Mouse (Mus musculus): ENCODE measurements around the gene Zfp628.

Gene Zfp628

GRCm38 (mm10) chr7:4917494-4917893, 2.5 kb downstream of the Zfp628 start:
- DNase-seq (ENCODE audit: extremely low read depth, insufficient read length, low spot score): no peak

GRCm38 (mm10) chr7:4918681-4919080, 3.7 kb downstream of the Zfp628 start:
- no peak for DNase-seq (ENCODE audit: extremely low read depth, insufficient read length, low spot score)

- no peak for DNase-seq (ENCODE audit: extremely low read depth, insufficient read length, low spot score)
Observed at GRCm38 (mm10) chr7:4919096-4919495, 4.1 kb downstream of the Zfp628 start.

DNA sequence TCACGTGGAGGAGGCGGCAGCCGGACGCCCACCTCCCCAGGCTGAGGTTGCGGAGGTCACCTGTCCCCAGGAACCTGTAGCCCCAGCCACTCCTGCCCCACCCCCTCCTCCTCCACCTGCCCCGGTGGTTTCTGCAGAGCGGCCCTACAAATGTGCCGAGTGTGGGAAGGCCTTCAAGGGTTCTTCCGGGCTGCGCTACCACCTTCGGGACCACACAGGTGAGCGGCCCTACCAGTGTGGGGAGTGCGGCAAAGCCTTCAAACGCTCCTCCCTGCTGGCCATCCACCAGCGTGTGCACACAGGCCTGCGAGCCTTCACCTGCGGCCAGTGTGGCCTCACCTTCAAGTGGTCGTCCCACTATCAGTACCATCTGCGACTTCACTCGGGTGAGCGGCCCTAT, 5.0 kb downstream of the Zfp628 start:
- DNase-seq (ENCODE audit: extremely low read depth, insufficient read length, low spot score): no peak

DNA sequence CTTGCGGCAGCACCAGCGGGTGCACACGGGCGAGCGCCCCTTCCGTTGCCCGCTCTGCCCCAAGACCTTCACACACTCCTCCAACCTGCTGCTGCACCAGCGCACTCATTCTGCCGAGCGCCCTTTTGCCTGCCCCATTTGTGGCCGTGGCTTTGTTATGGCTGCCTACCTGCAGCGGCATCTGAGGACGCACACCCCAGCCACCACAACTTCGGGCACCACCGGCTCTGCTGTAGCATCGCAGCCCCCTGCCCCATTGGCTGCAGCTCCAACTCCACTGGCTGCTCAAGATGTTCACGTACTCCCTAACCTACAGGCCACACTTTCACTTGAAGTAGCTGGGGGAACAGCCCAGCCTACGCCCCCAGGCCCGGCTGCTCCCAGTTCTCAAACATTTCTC, 5.5 kb downstream of the Zfp628 start:
- DNase-seq (ENCODE audit: extremely low read depth, insufficient read length, low spot score): no peak

DNA sequence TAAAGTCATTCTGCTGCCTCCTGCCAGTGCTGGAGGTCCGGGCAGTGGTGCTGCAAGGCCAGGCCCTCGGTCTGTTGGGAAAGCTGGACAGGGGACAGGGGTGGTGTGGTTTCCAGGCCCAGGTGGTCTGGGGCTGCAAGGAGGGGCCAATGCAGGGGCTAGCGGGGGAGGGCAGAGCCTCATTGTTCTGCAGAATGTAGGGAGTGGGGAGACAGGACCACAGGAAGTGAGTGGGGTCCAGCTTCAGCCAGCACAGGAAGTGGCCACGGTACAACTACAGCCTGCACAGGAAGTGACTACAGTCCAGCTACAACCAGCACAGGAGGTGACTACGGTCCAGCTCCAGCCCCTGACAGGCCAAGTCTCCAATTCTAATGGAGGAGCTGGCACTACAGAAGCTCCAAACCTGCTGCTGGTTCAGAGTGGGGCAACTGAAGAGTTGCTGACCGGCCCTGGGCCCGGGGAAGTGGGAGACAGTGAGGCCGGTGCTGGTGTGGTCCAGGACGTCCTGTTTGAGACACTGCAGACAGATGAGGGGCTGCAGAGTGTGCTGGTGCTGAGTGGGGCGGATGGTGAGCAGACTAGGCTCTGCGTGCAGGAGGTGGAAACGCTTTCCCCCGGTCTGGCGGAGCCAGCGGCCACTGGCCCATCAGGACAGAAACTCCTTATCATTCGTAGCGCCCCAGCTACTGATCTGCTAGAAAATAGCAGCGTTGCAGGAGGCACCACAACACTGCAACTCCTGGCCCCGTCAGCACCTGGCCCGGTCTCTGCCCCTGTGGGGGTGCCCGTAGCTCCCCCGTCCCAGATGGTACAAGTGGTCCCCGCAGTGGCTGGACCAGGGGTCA, 6.2 kb downstream of the Zfp628 start:
- no peak for DNase-seq (ENCODE audit: extremely low read depth, insufficient read length, low spot score)

- DNase-seq (ENCODE audit: extremely low read depth, insufficient read length, low spot score): no peak
Observed at GRCm38 (mm10) chr7:4921824-4922482, 6.9 kb downstream of the Zfp628 start, which contains the start of gene Nat14. TSS of gene Nat14 (plus strand) at chr7:4922028.

DNA sequence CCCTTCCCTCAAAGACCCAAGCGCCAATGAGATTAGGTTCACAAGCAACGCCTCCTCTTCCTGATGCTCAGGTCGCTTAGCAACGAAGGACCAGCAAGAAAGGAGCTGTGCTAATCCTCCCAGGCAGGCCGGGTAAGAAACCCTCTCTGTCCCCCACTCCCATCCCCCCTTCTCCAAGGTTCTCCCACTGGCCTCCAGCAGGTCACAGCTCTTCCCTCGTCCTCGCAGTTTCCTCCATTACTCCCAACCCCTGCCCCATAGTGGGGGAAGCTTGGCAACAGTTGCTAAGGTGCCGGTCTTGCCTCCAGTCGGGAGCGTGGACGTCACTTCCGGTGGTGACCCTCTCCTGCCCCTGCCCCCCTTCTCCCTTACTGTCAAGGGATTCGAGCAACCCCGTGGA, 7.5 kb downstream of the Zfp628 start:
- DNase-seq (ENCODE audit: extremely low read depth, insufficient read length, low spot score): no peak

DNA sequence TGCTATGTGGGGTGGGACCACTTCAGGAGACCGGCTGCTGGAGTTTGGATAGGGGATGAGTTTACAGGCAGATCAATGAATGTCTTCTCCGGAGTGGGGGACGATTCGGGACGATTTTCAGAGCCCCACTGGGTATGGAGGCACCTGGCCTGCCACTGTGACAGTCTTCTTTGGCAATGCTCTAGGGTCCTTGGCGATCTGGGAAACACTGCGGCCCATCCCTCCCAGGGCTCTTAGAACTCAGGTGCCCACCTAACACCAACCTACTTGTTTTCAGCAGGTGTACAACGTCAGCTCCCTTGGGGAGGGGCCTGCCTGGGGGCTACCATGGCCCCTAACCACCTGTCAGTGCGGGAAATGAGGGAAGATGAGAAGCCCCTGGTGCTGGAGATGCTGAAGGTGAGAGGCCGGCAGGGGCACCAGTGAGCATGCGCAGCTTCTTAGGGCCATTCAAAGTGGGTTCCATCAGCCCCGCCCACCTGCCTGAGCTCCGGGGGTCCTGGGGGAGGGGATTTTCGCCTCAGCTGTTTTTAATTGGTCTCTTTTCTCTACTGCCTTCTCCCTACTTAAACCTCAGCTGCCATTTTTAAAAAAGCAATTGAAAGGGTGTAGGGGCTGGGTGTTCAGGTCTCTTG, 8.0 kb downstream of the Zfp628 start:
- DNase-seq (ENCODE audit: extremely low read depth, insufficient read length, low spot score): no peak

GRCm38 (mm10) chr7:4923586-4924364, 8.8 kb downstream of the Zfp628 start:
- DNase-seq (ENCODE audit: extremely low read depth, insufficient read length, low spot score): peak; percentile 77

- no peak for DNase-seq (ENCODE audit: extremely low read depth, insufficient read length, low spot score)
Observed at GRCm38 (mm10) chr7:4924483-4924882, 9.5 kb downstream of the Zfp628 start.

- DNase-seq (ENCODE audit: extremely low read depth, insufficient read length, low spot score): peak; percentile 70
Observed at GRCm38 (mm10) chr7:4924891-4925301, 9.9 kb downstream of the Zfp628 start.

- peak; percentile 73 for DNase-seq (ENCODE audit: extremely low read depth, insufficient read length, low spot score)
Observed at GRCm38 (mm10) chr7:4925441-4926381, 10.7 kb downstream of the Zfp628 start, which contains the start of gene Ssc5d. TSS of gene Ssc5d (plus strand) at chr7:4925785.

DNA sequence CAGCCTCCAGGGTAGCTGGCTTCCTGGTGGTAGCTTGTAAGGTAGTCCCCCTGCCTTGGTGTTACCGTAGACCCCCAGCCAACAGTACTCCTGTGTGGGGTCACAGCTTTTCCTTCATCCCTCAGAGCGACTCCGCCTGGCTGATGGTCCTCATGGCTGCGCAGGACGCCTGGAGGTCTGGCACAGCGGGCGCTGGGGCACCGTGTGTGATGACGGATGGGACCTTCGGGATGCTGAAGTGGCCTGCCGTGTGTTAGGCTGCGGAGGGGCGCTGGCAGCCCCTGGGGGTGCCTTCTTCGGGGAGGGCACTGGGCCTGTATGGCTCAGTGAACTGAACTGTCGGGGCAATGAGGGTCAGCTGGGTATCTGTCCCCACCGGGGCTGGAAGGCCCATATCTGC, 11.8 kb downstream of the Zfp628 start:
- DNase-seq (ENCODE audit: extremely low read depth, insufficient read length, low spot score): no peak

DNA sequence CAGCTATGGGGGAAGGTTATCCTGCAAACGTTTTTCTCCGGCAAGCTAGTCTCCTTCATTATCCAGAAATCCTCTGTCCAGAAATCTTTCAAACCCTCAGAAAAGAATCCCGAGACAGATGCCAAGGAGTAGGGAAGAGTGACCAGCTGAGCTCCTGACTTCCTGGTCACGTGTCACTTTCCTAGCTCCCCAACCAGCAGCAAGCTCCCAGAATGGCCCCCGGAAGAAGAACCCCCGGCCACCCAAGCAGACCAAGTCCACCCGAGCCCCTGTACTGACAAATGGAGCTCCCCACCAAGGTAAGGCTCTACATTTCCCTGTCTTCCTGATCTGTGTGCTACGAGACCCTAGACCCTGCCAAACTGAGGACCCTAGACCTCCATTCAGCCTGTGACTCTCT, 12.7 kb downstream of the Zfp628 start:
- DNase-seq (ENCODE audit: extremely low read depth, insufficient read length, low spot score): no peak

GRCm38 (mm10) chr7:4928323-4928722, 13.3 kb downstream of the Zfp628 start:
- no peak for DNase-seq (ENCODE audit: extremely low read depth, insufficient read length, low spot score)

GRCm38 (mm10) chr7:4933103-4933502, 18.1 kb downstream of the Zfp628 start:
- no peak for DNase-seq (ENCODE audit: extremely low read depth, insufficient read length, low spot score)

DNA sequence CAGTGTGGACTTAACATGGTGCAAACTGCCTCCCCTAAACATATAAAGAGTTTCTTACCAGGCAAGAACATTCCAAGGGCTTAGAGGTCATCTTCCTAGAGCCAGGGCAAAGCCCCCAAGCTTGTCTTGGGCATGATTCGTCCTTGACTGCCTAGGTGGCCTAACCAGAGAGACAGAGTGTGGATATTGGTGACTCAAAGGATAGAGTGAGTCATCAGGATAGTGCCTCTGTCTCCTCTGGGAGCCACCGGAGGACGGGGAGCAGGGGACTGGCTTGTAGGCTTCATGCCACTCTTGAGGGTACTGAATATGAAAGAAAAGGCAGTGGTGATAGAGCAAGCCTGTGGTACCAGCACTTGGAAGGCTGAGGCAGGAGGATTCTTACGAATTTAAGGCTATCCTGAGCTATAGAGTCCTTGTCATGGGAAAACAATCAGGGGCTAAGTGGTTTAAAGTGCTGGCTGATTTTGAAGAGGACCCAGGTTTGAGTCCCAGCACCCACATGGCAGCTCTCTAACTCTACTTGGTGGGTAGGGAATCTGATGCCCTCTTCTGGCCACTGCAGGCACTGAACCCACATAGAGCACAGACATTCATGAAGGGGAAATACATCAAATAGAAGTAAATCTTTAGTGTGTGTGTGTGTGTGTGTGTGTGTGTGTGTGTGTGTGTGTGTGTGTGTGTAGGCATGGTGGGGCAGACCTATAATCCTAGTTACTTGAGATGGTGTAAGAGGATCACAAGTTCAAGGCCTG, 19.3 kb downstream of the Zfp628 start:
- DNase-seq (ENCODE audit: extremely low read depth, insufficient read length, low spot score): peak; percentile 35

- no peak for DNase-seq (ENCODE audit: extremely low read depth, insufficient read length, low spot score)
Observed at GRCm38 (mm10) chr7:4936832-4937231, 21.8 kb downstream of the Zfp628 start.

Data from 3134 (cell line).